Mouse (Mus musculus) granulocyte monocyte progenitor cell, adult 5-6 weeks (primary cell): ENCODE results near the gene Hinfp. TPM values are rescaled to one million over a fixed set of nuclear protein-coding genes. Genes with fewer than 3 reads are reported as not detected.

Experiments
- ATAC-seq: replicated peaks from 2 replicates; pipeline ENCODE4 v1.8.0; 2016; ENCODE audit warnings: mild to moderate bottlenecking, moderate TSS enrichment, inconsistent platforms; ENCODE audit not compliant: poor library complexity, severe bottlenecking
- total RNA-seq, 2 experiments: library from RNA; stranded (forward) in 1 of 2; stranded (reverse) in 1 of 2; fragments of 200-712, 200-1000 nt in 1 of 2; fragments of >200 nt in 1 of 2; fragmentation: Nextera tagmentation in 1 of 2; gene quantifications; 2 replicates each; pipeline ENCODE4 v1.2.3; 2014 to 2017

Hinfp gene
- total RNA-seq, 2 experiments from 2014 or later, result 11.6 to 12.7 TPM

GRCm38 (mm10) chr9:44267319-44268026 lies 38.0 kb downstream of the Hinfp start:
- ATAC-seq, result no peak

GRCm38 (mm10) chr9:44266478-44267226 lies 38.8 kb downstream of the Hinfp start:
- ATAC-seq, result peak; percentile 40

GRCm38 (mm10) chr9:44261388-44261787 lies 44.1 kb downstream of the Hinfp start:
- no peak for ATAC-seq

- peak; percentile 78 for ATAC-seq
Observed at GRCm38 (mm10) chr9:44259014-44259413, 46.5 kb downstream of the Hinfp start.

GRCm38 (mm10) chr9:44256213-44256612 lies 49.3 kb downstream of the Hinfp start:
- no peak for ATAC-seq

- no peak for ATAC-seq
Observed at GRCm38 (mm10) chr9:44255136-44255521, 50.3 kb downstream of the Hinfp start.

- ATAC-seq, result no peak
Observed at GRCm38 (mm10) chr9:44254508-44255135, 50.8 kb downstream of the Hinfp start.

GRCm38 (mm10) chr9:44253441-44253840 lies 52.0 kb downstream of the Hinfp start:
- ATAC-seq, result no peak

- no peak for ATAC-seq
Observed at GRCm38 (mm10) chr9:44251314-44251713, 54.2 kb downstream of the Hinfp start, which contains the start of gene Pdzd3. Gene Pdzd3, minus strand, starts transcription at chr9:44251471.

- no peak for ATAC-seq
Observed at GRCm38 (mm10) chr9:44250445-44250844, 55.0 kb downstream of the Hinfp start.

- ATAC-seq, result peak; percentile 85
Observed at GRCm38 (mm10) chr9:44249181-44250146, 56.0 kb downstream of the Hinfp start.

GRCm38 (mm10) chr9:44247907-44248306 lies 57.6 kb downstream of the Hinfp start:
- ATAC-seq, result no peak

GRCm38 (mm10) chr9:44243621-44244020 lies 61.9 kb downstream of the Hinfp start:
- ATAC-seq, result no peak

Other genes with a start within 250 kb of the Hinfp start
- 3.6 and 12.0 TPM in 2 replicates for gene Usp2, start 238.7 kb downstream of the Hinfp start, total RNA-seq (2014; fragmentation: Nextera tagmentation)
- gene Usp2, start 238.7 kb downstream of the Hinfp start, total RNA-seq (2017), result 1.2 and 3.1 TPM in 2 replicates
- not detected in 2 replicates for gene Mfrp, start 203.9 kb downstream of the Hinfp start, total RNA-seq (2014; fragmentation: Nextera tagmentation)
- 0.15 TPM in 1 of 2 replicates, not detected in the other for gene Mfrp, start 203.9 kb downstream of the Hinfp start, total RNA-seq (2017)
- gene C1qtnf5, start 198.4 kb downstream of the Hinfp start, total RNA-seq (2014; fragmentation: Nextera tagmentation), result not detected in 2 replicates
- gene C1qtnf5, start 198.4 kb downstream of the Hinfp start, total RNA-seq (2017), result not detected in 2 replicates
- not detected in 2 replicates for gene Gm49380, start 192.2 kb downstream of the Hinfp start, total RNA-seq (2014; fragmentation: Nextera tagmentation)
- gene Gm49380, start 192.2 kb downstream of the Hinfp start, total RNA-seq (2017), result not detected in 2 replicates
- 44.9 and 55.6 TPM in 2 replicates for gene Rnf26, start 192.2 kb downstream of the Hinfp start, total RNA-seq (2014; fragmentation: Nextera tagmentation)
- gene Rnf26, start 192.2 kb downstream of the Hinfp start, total RNA-seq (2017), result 17.8 and 19.3 TPM in 2 replicates
- gene Mcam, start 171.2 kb downstream of the Hinfp start, total RNA-seq (2014; fragmentation: Nextera tagmentation), result not detected in 2 replicates
- gene Mcam, start 171.2 kb downstream of the Hinfp start, total RNA-seq (2017), result 0.47 and 1.7 TPM in 2 replicates
- 89.7 and 108 TPM in 2 replicates for gene Cbl, start 71.6 kb downstream of the Hinfp start, total RNA-seq (2014; fragmentation: Nextera tagmentation)
- 40.3 and 42.9 TPM in 2 replicates for gene Cbl, start 71.6 kb downstream of the Hinfp start, total RNA-seq (2017)
- gene Ccdc153, start 65.0 kb downstream of the Hinfp start, total RNA-seq (2014; fragmentation: Nextera tagmentation), result not detected in 2 replicates
- gene Ccdc153, start 65.0 kb downstream of the Hinfp start, total RNA-seq (2017), result not detected in 2 replicates
- gene Pdzd3, start 54.2 kb downstream of the Hinfp start, total RNA-seq (2014; fragmentation: Nextera tagmentation), result not detected in 2 replicates
- gene Pdzd3, start 54.2 kb downstream of the Hinfp start, total RNA-seq (2017), result 0.22 TPM in 1 of 2 replicates, not detected in the other
- 4.9 and 11.1 TPM in 2 replicates for gene Nlrx1, start 37.1 kb downstream of the Hinfp start, total RNA-seq (2014; fragmentation: Nextera tagmentation)
- gene Nlrx1, start 37.1 kb downstream of the Hinfp start, total RNA-seq (2017), result 7.3 and 8.4 TPM in 2 replicates
- 0.21 TPM in 1 of 2 replicates, not detected in the other for gene Abcg4, start 17.1 kb downstream of the Hinfp start, total RNA-seq (2014; fragmentation: Nextera tagmentation)
- gene Abcg4, start 17.1 kb downstream of the Hinfp start, total RNA-seq (2017), result not detected in 2 replicates
- gene C2cd2l, start 14.6 kb upstream of the Hinfp start, total RNA-seq (2014; fragmentation: Nextera tagmentation), result 8.3 and 17.5 TPM in 2 replicates
- gene C2cd2l, start 14.6 kb upstream of the Hinfp start, total RNA-seq (2017), result 4.2 and 5.9 TPM in 2 replicates
- gene Dpagt1, start 20.3 kb upstream of the Hinfp start, total RNA-seq (2014; fragmentation: Nextera tagmentation), result 41.0 and 48.8 TPM in 2 replicates
- 18.2 and 26.4 TPM in 2 replicates for gene Dpagt1, start 20.3 kb upstream of the Hinfp start, total RNA-seq (2017)
- 76.3 and 96.9 TPM in 2 replicates for gene H2afx, start 29.0 kb upstream of the Hinfp start, total RNA-seq (2014; fragmentation: Nextera tagmentation)
- 298 and 423 TPM in 2 replicates for gene H2afx, start 29.0 kb upstream of the Hinfp start, total RNA-seq (2017)
- 64.3 and 92.6 TPM in 2 replicates for gene Hmbs, start 38.6 kb upstream of the Hinfp start, total RNA-seq (2014; fragmentation: Nextera tagmentation)
- gene Hmbs, start 38.6 kb upstream of the Hinfp start, total RNA-seq (2017), result 32.2 and 47.4 TPM in 2 replicates
- gene Vps11, start 56.0 kb upstream of the Hinfp start, total RNA-seq (2014; fragmentation: Nextera tagmentation), result 25.8 and 27.1 TPM in 2 replicates
- gene Vps11, start 56.0 kb upstream of the Hinfp start, total RNA-seq (2017), result 21.1 and 21.5 TPM in 2 replicates
- 126 and 142 TPM in 2 replicates for gene Hyou1, start 73.8 kb upstream of the Hinfp start, total RNA-seq (2014; fragmentation: Nextera tagmentation)
- 187 and 212 TPM in 2 replicates for gene Hyou1, start 73.8 kb upstream of the Hinfp start, total RNA-seq (2017)
- gene Slc37a4, start 91.2 kb upstream of the Hinfp start, total RNA-seq (2014; fragmentation: Nextera tagmentation), result 32.3 and 35.5 TPM in 2 replicates
- 33.5 and 34.2 TPM in 2 replicates for gene Slc37a4, start 91.2 kb upstream of the Hinfp start, total RNA-seq (2017)
- gene Rps25, start 101.5 kb upstream of the Hinfp start, total RNA-seq (2014; fragmentation: Nextera tagmentation), result 4,415 and 4,988 TPM in 2 replicates
- gene Rps25, start 101.5 kb upstream of the Hinfp start, total RNA-seq (2017), result 2,316 and 2,478 TPM in 2 replicates
- 52.2 and 78.5 TPM in 2 replicates for gene Trappc4, start 101.9 kb upstream of the Hinfp start, total RNA-seq (2014; fragmentation: Nextera tagmentation)
- gene Trappc4, start 101.9 kb upstream of the Hinfp start, total RNA-seq (2017), result 37.7 and 39.6 TPM in 2 replicates
- gene Ccdc84, start 112.9 kb upstream of the Hinfp start, total RNA-seq (2014; fragmentation: Nextera tagmentation), result 22.4 and 46.8 TPM in 2 replicates
- gene Ccdc84, start 112.9 kb upstream of the Hinfp start, total RNA-seq (2017), result 22.5 and 45.1 TPM in 2 replicates
- not detected in 2 replicates for gene Foxr1, start 135.5 kb upstream of the Hinfp start, total RNA-seq (2014; fragmentation: Nextera tagmentation)
- gene Foxr1, start 135.5 kb upstream of the Hinfp start, total RNA-seq (2017), result not detected in 2 replicates
- gene Upk2, start 149.3 kb upstream of the Hinfp start, total RNA-seq (2014; fragmentation: Nextera tagmentation), result not detected in 2 replicates
- gene Upk2, start 149.3 kb upstream of the Hinfp start, total RNA-seq (2017), result not detected in 2 replicates
- 8.7 and 13.0 TPM in 2 replicates for gene Bcl9l, start 177.2 kb upstream of the Hinfp start, total RNA-seq (2014; fragmentation: Nextera tagmentation)
- 1.6 and 2.6 TPM in 2 replicates for gene Bcl9l, start 177.2 kb upstream of the Hinfp start, total RNA-seq (2017)